Mouse (Mus musculus): ENCODE results near the gene Oip5. TPM values are rescaled to one million over a fixed set of nuclear protein-coding genes. Genes with fewer than 3 reads are reported as not detected.

Gene Oip5
- polyA plus RNA-seq, 1 experiment from 2014 or later, result 6.6 TPM

- Histone ChIP-seq H3K9me3 (no peaks in the 10 kb centered on the region), H3K4me3 (no peak overlapping the region), H3K4me1 (replicated peaks) (no peaks in the 10 kb centered on the region), H3K9ac (no peak overlapping the region), H3K4me2 (no peak overlapping the region), H3K27ac (replicated peaks) (no peak overlapping the region), H3K27me3 (no peaks in the 10 kb centered on the region), H3K36me3 (0 out of 2 replicates have a peak, but pooled peaks cover 20% of the 10 kb centered on the region)
- no peak for ATAC-seq (ENCODE audit: low FRiP score, low read depth)
- 94% methylated on average over 3 of the region's 3 CpGs for WGBS
These were observed 36.7 kb downstream of the Oip5 start for GRCm38 (mm10) chr2:119581571-119581970.

GRCm38 (mm10) chr2:119572471-119572870, 45.8 kb downstream of the Oip5 start:
- ATAC-seq (ENCODE audit: low FRiP score, low read depth), result no peak
- H3K27ac ChIP-seq (replicated peaks), result no peak overlapping the region
- 95% methylated on average over 1 of the region's 1 CpGs for WGBS

GRCm38 (mm10) chr2:119566182-119566855, 52.0 kb downstream of the Oip5 start:
- H3K4me2 ChIP-seq, result no peak overlapping the region

More at GRCm38 (mm10) chr2:119572471-119572870, 45.8 kb downstream of the Oip5 start:
- Histone ChIP-seq H3K9me3 (no peaks in the 10 kb centered on the region), H3K36me3 (peaks cover 31% of the 10 kb centered on the region), H3K9ac (no peak overlapping the region), H3K27me3 (no peaks in the 10 kb centered on the region), H3K4me3 (no peak overlapping the region), H3K4me1 (replicated peaks) (no peaks in the 10 kb centered on the region), H3K4me2 (no peak overlapping the region)

GRCm38 (mm10) chr2:119565284-119565683, 53.0 kb downstream of the Oip5 start:
- WGBS, result 94% methylated on average over 4 of the region's 4 CpGs
- Histone ChIP-seq H3K9ac (no peak overlapping the region), H3K36me3 (peaks cover 24% of the 10 kb centered on the region), H3K4me3 (no peak overlapping the region), H3K9me3 (no peaks in the 10 kb centered on the region), H3K27ac (replicated peaks) (no peak overlapping the region), H3K27me3 (no peaks in the 10 kb centered on the region), H3K4me2 (no peak overlapping the region), H3K4me1 (replicated peaks) (no peaks in the 10 kb centered on the region)
- no peak for ATAC-seq (ENCODE audit: low FRiP score, low read depth)

More at GRCm38 (mm10) chr2:119566182-119566855, 52.0 kb downstream of the Oip5 start:
- Histone ChIP-seq H3K9ac (no peak overlapping the region), H3K4me1 (replicated peaks) (no peaks in the 10 kb centered on the region), H3K9me3 (no peaks in the 10 kb centered on the region), H3K36me3 (peaks cover 24% of the 10 kb centered on the region), H3K27ac (replicated peaks) (no peak overlapping the region), H3K4me3 (no peak overlapping the region), H3K27me3 (no peaks in the 10 kb centered on the region)
- 89% methylated on average over 7 of the region's 7 CpGs for WGBS
- ATAC-seq (ENCODE audit: low FRiP score, low read depth), result no peak

GRCm38 (mm10) chr2:119561794-119562193, 56.5 kb downstream of the Oip5 start:
- Histone ChIP-seq H3K9me3 (no peaks in the 10 kb centered on the region), H3K27me3 (no peaks in the 10 kb centered on the region), H3K36me3 (peaks cover 24% of the 10 kb centered on the region; the same call in 1 of the 2 replicates), H3K9ac (no peak overlapping the region), H3K4me1 (replicated peaks) (no peaks in the 10 kb centered on the region), H3K27ac (replicated peaks) (no peak overlapping the region), H3K4me2 (no peak overlapping the region), H3K4me3 (no peak overlapping the region)
- no peak for ATAC-seq (ENCODE audit: low FRiP score, low read depth)
- WGBS, result 92% methylated on average over 3 of the region's 3 CpGs

Other genes starting within 250 kb of the Oip5 start
- 2.9 and 3.4 TPM in 2 replicates for gene Ino80, start 140.8 kb downstream of the Oip5 start, polyA plus RNA-seq (2015; fragmentation: Nextera tagmentation; extraction: Ambion mirVana)
- 0.47 and 0.60 TPM in 2 replicates for gene Exd1, start 70.8 kb downstream of the Oip5 start, polyA plus RNA-seq (2015; fragmentation: Nextera tagmentation; extraction: Ambion mirVana)
- 54.9 and 55.4 TPM in 2 replicates for gene Chp1, start 70.8 kb downstream of the Oip5 start, polyA plus RNA-seq (2015; fragmentation: Nextera tagmentation; extraction: Ambion mirVana)
- 15.1 and 18.1 TPM in 2 replicates for gene Nusap1, start 171 bp downstream of the Oip5 start, polyA plus RNA-seq (2015; fragmentation: Nextera tagmentation; extraction: Ambion mirVana)
- gene Ndufaf1, start 44.4 kb upstream of the Oip5 start, polyA plus RNA-seq (2015; fragmentation: Nextera tagmentation; extraction: Ambion mirVana), result 39.8 and 41.2 TPM in 2 replicates
- 49.3 and 50.1 TPM in 2 replicates for gene Rtf1, start 56.6 kb upstream of the Oip5 start, polyA plus RNA-seq (2015; fragmentation: Nextera tagmentation; extraction: Ambion mirVana)
- 0.37 and 0.56 TPM in 2 replicates for gene Itpka, start 123.9 kb upstream of the Oip5 start, polyA plus RNA-seq (2015; fragmentation: Nextera tagmentation; extraction: Ambion mirVana)
- gene Ltk, start 142.0 kb upstream of the Oip5 start, polyA plus RNA-seq (2015; fragmentation: Nextera tagmentation; extraction: Ambion mirVana), result 2.1 and 2.2 TPM in 2 replicates
- gene Rpap1, start 169.1 kb upstream of the Oip5 start, polyA plus RNA-seq (2015; fragmentation: Nextera tagmentation; extraction: Ambion mirVana), result 18.6 and 19.6 TPM in 2 replicates
- gene Tyro3, start 179.3 kb upstream of the Oip5 start, polyA plus RNA-seq (2015; fragmentation: Nextera tagmentation; extraction: Ambion mirVana), result 27.1 and 27.7 TPM in 2 replicates